Mouse (Mus musculus) regulatory T cell (primary cell): ENCODE results near the gene Slc30a7.
"Not testable (repeated sequence)": the region's sequence is repeated elsewhere in the genome, so short reads cannot be mapped to it uniquely, and the experiment has no call there.

Experiments used
- in situ Hi-C: fragments of 300-600 bp; cut with MboI, MseI; formaldehyde crosslinking; loops from one replicate; pipeline ENCODE4 v1.15.1; 2025; ENCODE audit warnings: high pct_unique_total_duplicates

Slc30a7 gene

GRCm38 (mm10) chr3:115949921-115950877, 57.0 kb downstream of the Slc30a7 start:
- in situ Hi-C loops: no loop called here

GRCm38 (mm10) chr3:115949220-115949920, 57.8 kb downstream of the Slc30a7 start:
- in situ Hi-C loops: no loop called here

GRCm38 (mm10) chr3:115946272-115946671, 60.9 kb downstream of the Slc30a7 start:
- in situ Hi-C loops: no loop called here

- in situ Hi-C loops: no loop called here
Observed at GRCm38 (mm10) chr3:115944376-115944775, 62.8 kb downstream of the Slc30a7 start.

GRCm38 (mm10) chr3:115941464-115941863, 65.7 kb downstream of the Slc30a7 start:
- in situ Hi-C loops: no loop called here

- in situ Hi-C loops: no loop called here
Observed at GRCm38 (mm10) chr3:115940510-115940909, 66.7 kb downstream of the Slc30a7 start.

DNA sequence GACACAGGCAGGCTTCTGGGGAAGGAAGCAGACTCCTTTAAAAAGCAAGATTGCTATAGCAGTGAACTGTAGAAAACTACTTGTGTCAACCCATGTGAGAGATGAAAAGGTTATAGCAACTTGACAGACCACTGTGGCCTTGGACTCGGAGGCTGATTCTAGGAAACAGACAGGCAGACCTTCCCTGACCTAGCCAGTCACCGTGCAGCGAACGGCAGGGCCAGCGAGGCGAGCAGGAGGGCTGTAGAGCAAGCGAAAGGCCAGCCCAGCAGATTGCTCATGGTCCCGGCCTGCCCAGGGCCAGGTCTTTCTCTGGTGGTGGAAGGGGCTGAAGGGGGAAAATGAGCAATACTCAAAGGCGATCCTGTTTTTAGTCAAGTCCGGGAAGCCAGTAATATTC, 69.4 kb downstream of the Slc30a7 start:
- in situ Hi-C loops: no loop called here

DNA sequence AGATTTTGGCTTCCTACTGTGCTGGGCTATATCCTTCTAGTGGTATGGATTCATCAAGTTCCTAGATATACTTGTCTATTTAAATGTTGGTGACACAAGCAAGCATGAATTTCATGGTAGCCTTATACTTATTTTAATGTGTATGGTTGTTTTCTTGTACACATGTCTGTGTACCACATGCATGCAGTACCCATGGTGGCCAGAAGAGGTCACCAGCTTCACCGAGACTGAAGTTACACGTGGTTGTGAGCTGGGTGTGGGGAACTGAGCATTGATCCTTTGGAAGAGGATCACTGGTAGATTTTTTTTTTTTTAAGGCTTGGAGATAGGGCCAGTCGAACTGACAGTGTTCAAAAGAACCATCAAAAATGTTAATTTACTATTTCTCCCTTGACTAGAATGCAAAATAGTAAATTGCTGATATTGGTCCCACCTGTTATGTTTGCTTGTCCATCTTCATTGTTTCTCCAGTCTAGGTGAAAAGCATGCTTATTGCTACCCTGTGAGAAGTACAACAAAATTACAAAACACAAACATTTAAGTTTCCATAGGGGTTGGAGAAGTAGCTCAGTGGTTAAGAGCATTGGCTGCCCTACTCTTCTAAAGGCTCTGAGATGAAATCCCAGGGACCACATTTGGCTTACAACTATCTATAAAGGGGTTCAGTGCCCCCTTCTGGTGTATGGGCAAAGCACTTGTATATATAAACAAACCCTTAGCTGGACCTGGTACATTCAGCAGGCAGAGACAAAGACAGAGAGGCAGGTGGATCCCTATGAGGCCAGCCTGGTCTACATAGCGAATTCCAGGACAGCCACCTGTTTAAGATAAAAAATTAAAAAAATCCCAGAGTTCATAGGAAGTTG, 70.2 kb downstream of the Slc30a7 start:
- in situ Hi-C loops: no loop called here

GRCm38 (mm10) chr3:115933293-115934186, 73.7 kb downstream of the Slc30a7 start:
- in situ Hi-C loops: loop anchor here (5.0 kb wide), 1 partner anchor 41 kb away; no protein-coding TSS in a partner anchor

DNA sequence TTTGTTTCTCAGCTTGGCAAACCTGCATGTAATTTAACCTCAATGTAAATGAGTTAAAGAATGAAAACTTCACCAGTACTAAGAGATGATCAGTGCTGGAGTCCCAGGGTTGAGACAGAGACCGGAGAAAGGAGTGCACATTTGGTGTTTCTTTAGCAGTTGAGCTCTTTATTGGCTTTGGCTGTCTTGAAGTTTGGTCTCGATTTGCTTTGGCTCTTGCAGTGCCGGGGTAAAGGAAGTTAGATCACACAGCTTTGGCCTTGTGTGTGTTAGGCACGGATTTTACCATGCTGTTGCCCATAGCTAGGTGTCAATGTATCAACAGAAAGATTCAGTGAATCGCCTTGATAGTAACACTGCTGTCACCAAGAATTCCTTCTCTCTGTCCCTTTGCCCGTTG, 75.5 kb downstream of the Slc30a7 start:
- in situ Hi-C loops: loop anchor here (5.0 kb wide), 1 partner anchor 39 kb away; no protein-coding TSS in a partner anchor

- in situ Hi-C loops: loop anchor here (5.0 kb wide), 1 partner anchor 46 kb away; no protein-coding TSS in a partner anchor
Observed at GRCm38 (mm10) chr3:115926531-115926930, 80.7 kb downstream of the Slc30a7 start.

- in situ Hi-C loops: loop anchor here (5.0 kb wide), 1 partner anchor 48 kb away; no protein-coding TSS in a partner anchor
Observed at GRCm38 (mm10) chr3:115924401-115925190, 82.6 kb downstream of the Slc30a7 start.

- in situ Hi-C loops: not testable (repeated sequence)
Observed at GRCm38 (mm10) chr3:115907406-115907805, 99.8 kb downstream of the Slc30a7 start.

DNA sequence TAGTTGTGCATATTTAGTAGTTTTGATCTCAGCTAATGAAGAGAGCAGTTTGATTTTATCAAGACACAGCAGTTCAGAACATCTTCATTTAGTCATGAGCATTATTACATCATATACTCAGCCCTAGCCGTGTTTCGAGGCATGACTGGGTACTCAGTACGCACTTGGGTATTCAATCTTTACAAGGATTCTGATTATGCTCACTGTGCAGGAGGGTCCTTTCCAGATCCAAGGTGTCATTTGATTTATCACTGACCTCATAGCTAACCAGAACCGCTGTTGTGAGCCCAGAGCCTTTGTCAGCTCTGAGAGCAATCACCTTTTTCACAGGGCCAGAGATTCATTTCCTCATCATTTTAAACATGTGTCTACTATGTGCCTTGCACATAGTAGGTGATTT, 101.6 kb downstream of the Slc30a7 start:
- in situ Hi-C loops: no loop called here

DNA sequence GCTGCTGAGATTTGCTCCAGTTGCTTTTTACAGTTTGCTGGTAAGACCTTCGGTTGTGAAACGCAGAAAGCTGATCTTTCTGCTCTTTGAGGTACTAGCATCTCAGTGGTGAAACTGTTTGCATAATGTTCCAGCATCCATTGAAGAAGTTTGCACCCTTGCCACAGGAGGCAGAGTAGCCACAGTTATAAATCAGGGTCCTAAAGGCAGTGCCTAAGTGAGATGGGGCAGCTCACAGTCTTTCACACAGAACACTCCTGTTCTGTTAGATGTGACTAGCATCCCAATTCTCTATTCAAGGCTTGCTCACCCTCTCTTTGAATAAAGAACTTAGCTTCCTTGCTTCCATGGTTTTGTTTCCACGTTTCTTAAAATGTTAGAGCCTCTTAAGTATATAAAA, 102.1 kb downstream of the Slc30a7 start:
- in situ Hi-C loops: no loop called here

DNA sequence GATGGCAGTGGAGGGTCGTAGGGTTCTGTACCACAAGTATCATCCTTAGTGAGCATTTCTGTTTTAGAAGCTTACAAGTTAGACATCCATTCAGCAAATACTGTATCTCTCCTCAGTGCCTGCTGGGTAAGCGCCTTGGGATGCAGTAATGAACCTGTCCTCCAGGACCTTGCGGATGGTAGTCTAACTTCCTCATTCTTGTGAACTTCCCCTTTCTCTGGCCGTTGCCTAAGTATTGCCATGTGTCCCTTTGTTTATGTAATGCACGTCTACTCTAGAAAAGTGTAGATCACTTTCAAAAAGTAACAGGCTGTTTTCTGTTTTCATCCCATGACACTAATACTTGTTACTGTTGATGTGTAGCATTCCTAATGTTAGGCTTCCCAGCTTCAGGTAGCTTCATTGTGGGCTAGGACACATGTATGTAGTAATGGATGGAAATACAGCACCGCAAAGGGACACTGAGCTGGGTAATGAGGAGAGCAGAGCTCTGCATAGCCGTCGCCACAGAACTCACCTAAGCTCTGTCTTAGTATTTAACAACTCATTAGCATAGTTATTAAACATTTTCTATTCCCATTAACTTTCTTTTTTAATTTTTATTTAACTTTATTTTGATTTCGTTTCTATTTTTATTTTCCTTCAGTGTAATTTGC, 104.8 kb downstream of the Slc30a7 start:
- in situ Hi-C loops: no loop called here

DNA sequence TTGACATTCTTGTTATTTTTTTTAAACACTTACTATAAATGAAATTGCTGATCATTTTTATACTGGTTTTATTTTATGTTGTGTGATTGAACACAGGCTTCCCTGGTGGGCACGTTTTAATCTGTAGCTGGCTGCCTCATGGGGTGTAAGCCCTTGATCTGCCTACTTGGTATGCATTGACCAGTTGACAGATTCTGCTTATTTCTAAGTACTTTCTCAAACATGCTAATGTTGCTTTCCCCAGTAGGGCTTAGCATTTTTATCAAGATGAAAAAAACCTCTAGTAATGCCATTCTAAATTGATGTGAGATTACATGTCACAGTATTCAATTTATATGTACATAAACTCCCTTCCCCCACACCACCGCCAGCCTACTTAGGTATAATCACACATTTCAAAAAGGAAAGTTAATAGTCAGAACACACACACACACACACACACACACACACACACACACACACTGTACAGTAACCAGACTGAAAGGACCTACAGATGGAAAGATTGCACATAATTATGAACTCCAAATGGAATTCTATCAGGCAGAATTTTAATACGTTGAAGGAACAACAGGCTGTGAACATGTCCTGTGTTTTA, 108.8 kb downstream of the Slc30a7 start:
- in situ Hi-C loops: no loop called here

GRCm38 (mm10) chr3:115893166-115893565, 114.0 kb downstream of the Slc30a7 start:
- in situ Hi-C loops: loop anchor here (5.0 kb wide), 2 partner anchors 39 to 231 kb away; no protein-coding TSS in a partner anchor
